In genomic region chr15:85245241-85246010, GRCm38 (mm10) we compare ENCODE assay signal across 16 mouse cellular contexts. TPM values are rescaled to one million over a fixed set of nuclear protein-coding genes. Genes with fewer than 3 reads are reported as not detected.
DNase-seq lines count a peak whose midpoint lies in the region; ATAC-seq lines count a peak whose summit lies in the region.
"Had no signal": no experiment of that assay in that cellular context is flagged by ENCODE, and none has a peak within 500 bp of the region (broad histone marks: within the 10 kb centered on the region; RNA-seq: fewer than 3 reads in every experiment).

No protein-coding gene starts in this region.

- H3K4me2 ChIP-seq in kidney, embryonic 16.5 days (replicated peaks; ENCODE audit: low read depth, low read length): no peak overlapping the region
- no peak overlapping the region for H3K4me2 ChIP-seq in hindbrain, embryonic 14.5 days (replicated peaks)
- H3K4me2 ChIP-seq: embryonic facial prominence, embryonic 15.5 days; limb, embryonic 13.5 days; lung, embryonic 14.5 days; neural tube, embryonic 13.5 days had no signal

- H3K9ac ChIP-seq in kidney, embryonic 16.5 days (replicated peaks; ENCODE audit: low read length): no peak overlapping the region
- no peak overlapping the region for H3K9ac ChIP-seq in hindbrain, embryonic 14.5 days
- H3K9ac ChIP-seq: embryonic facial prominence, embryonic 15.5 days; forebrain, postnatal 0 days; limb, embryonic 13.5 days; lung, embryonic 14.5 days; neural tube, embryonic 13.5 days had no signal

- no peaks in the 10 kb centered on the region for H3K9me3 ChIP-seq in kidney, embryonic 16.5 days (ENCODE audit: low read length)
- no peaks in the 10 kb centered on the region for H3K9me3 ChIP-seq in embryonic facial prominence, embryonic 10.5 days
- no peaks in the 10 kb centered on the region for H3K9me3 ChIP-seq in hindbrain, embryonic 14.5 days (ENCODE audit: control insufficient read depth, low read length)
- H3K9me3 ChIP-seq: embryonic facial prominence, embryonic 15.5 days; limb, embryonic 13.5 days; neural tube, embryonic 13.5 days had no signal

- DNase-seq in gastrocnemius, adult 18-20 months (ENCODE audit: low spot score): peak; percentile 72
- DNase-seq in gastrocnemius, adult 8-10 months (ENCODE audit: low spot score in 2 of 2): no peak
- DNase-seq in kidney, adult 9 months: peak; percentile 30
- DNase-seq in NIH3T3 (ENCODE audit: low read depth): peak; percentile 92
- peak; percentile 63 for DNase-seq in lung, postnatal 36 days
- DNase-seq in embryonic facial prominence, embryonic 10.5 days (ENCODE audit: low spot score): no peak
- no peak for DNase-seq in hindbrain, embryonic 14.5 days (ENCODE audit: low spot score)
- DNase-seq: cerebellum, postnatal 36 days; forebrain, postnatal 0 days; lung, embryonic 14.5 days; midbrain, embryonic 14.5 days; thymus, adult 2 months had no signal

- no peak overlapping the region for H3K27ac ChIP-seq in kidney, embryonic 16.5 days (ENCODE audit: low read length)
- H3K27ac ChIP-seq in embryonic facial prominence, embryonic 10.5 days (replicated peaks): no peak overlapping the region
- H3K27ac ChIP-seq in hindbrain, embryonic 14.5 days: no peak overlapping the region
- H3K27ac ChIP-seq: embryonic facial prominence, embryonic 15.5 days; limb, embryonic 13.5 days; neural tube, embryonic 13.5 days had no signal

- no peaks in the 10 kb centered on the region for H3K27me3 ChIP-seq in kidney, embryonic 16.5 days (ENCODE audit: insufficient read depth, low read length)
- no peaks in the 10 kb centered on the region for H3K27me3 ChIP-seq in embryonic facial prominence, embryonic 10.5 days (replicated peaks; ENCODE audit: low read depth, poor library complexity, severe bottlenecking)
- H3K27me3 ChIP-seq in hindbrain, embryonic 14.5 days (ENCODE audit: control insufficient read depth, insufficient read depth, low read length): no peaks in the 10 kb centered on the region
- H3K27me3 ChIP-seq: embryonic facial prominence, embryonic 15.5 days; limb, embryonic 13.5 days; neural tube, embryonic 13.5 days had no signal

- WGBS in kidney, embryonic 16.5 days: 86% methylated on average over 5 of the region's 5 CpGs
- 92% methylated on average over 5 of the region's 5 CpGs for WGBS in embryonic facial prominence, embryonic 10.5 days
- 83% methylated on average over 5 of the region's 5 CpGs for WGBS in hindbrain, embryonic 14.5 days

- no peak overlapping the region for H3K4me3 ChIP-seq in kidney, embryonic 16.5 days (ENCODE audit: low read length)
- no peak overlapping the region for H3K4me3 ChIP-seq in embryonic facial prominence, embryonic 10.5 days
- no peak overlapping the region for H3K4me3 ChIP-seq in hindbrain, embryonic 14.5 days (replicated peaks; ENCODE audit: low read length)
- H3K4me3 ChIP-seq: embryonic facial prominence, embryonic 15.5 days; limb, embryonic 13.5 days; neural tube, embryonic 13.5 days had no signal

- no peak for ATAC-seq in kidney, embryonic 16.5 days (ENCODE audit: low FRiP score, low TSS enrichment)
- ATAC-seq in hindbrain, embryonic 14.5 days (ENCODE audit: low FRiP score): no peak
- ATAC-seq: forebrain, postnatal 0 days had no signal

- peaks cover 41% of the 10 kb centered on the region for H3K36me3 ChIP-seq in kidney, embryonic 16.5 days (ENCODE audit: insufficient read depth, low read length)
- peaks cover 100% of the 10 kb centered on the region for H3K36me3 ChIP-seq in embryonic facial prominence, embryonic 10.5 days (replicated peaks)
- 0 out of 2 replicates have a peak, but pooled peaks cover 2% of the 10 kb centered on the region for H3K36me3 ChIP-seq in hindbrain, embryonic 14.5 days (replicated peaks; ENCODE audit: control insufficient read depth, insufficient read depth)

- H3K4me1 ChIP-seq in kidney, embryonic 16.5 days (ENCODE audit: insufficient read depth, low read length): no peaks in the 10 kb centered on the region
- H3K4me1 ChIP-seq in embryonic facial prominence, embryonic 10.5 days: no peaks in the 10 kb centered on the region
- no peaks in the 10 kb centered on the region for H3K4me1 ChIP-seq in hindbrain, embryonic 14.5 days (replicated peaks; ENCODE audit: control insufficient read depth, insufficient read depth, low read length)
- H3K4me1 ChIP-seq: embryonic facial prominence, embryonic 15.5 days; limb, embryonic 13.5 days; neural tube, embryonic 13.5 days had no signal

RNA-seq across cellular contexts. Expression of gene Fbln1, which starts 39.7 kb away (rescaled TPM):
- 10 to 100 TPM in 1 of 2 experiments, 1 to 10 TPM in 1; 8.5 to 11.1 TPM for total RNA-seq in gastrocnemius, adult 18-20 months (2021)
- total RNA-seq in gastrocnemius, adult 8-10 months (2022): 10 to 100 TPM in 1 of 4 experiments, 1 to 10 TPM in 3; 2.5 to 13.1 (median 5.3) TPM
- 202 and 212 TPM in 2 replicates for polyA plus RNA-seq in kidney, embryonic 16.5 days (2015; fragmentation: Nextera tagmentation; extraction: Ambion mirVana)
- 198 and 207 TPM in 2 replicates for polyA plus RNA-seq in embryonic facial prominence, embryonic 10.5 days (2016; fragmentation: Nextera tagmentation; extraction: Ambion mirVana)
- polyA plus RNA-seq in hindbrain, embryonic 14.5 days (2014; fragmentation: Nextera tagmentation; extraction: Ambion mirVana): 51.0 and 54.2 TPM in 2 replicates

Comparison
In these comparisons a context has a peak if more than half of its experiments do, and no peak if none do; other contexts are left out.
1. DNase-seq: peak in gastrocnemius, adult 18-20 months (single experiment), kidney, adult 9 months (single experiment), NIH3T3 (single experiment) and lung, postnatal 36 days (single experiment); none in gastrocnemius, adult 8-10 months (0 of 2), embryonic facial prominence, embryonic 10.5 days (single experiment) and hindbrain, embryonic 14.5 days (single experiment).